Mouse (Mus musculus) midbrain, embryonic 14.5 days (tissue): ENCODE data around the gene Ppm1n. TPM values are rescaled to one million over a fixed set of nuclear protein-coding genes. Genes with fewer than 3 reads are reported as not detected.

ENCODE experiments used
- ATAC-seq: fragments of 200-750 bp; cut with Nextera tagmentation; 2 replicates; pipeline ENCODE4 v1.8.0; 2017; ENCODE audit warnings: moderate number of reproducible peaks, moderate library complexity; ENCODE audit not compliant: low FRiP score, low TSS enrichment
- DNase-seq: peaks from one replicate; pipeline ENCODE4 v3.0.0-alpha.2; 2015
- H3K27ac ChIP-seq: fragments of 300-500 bp; sonication (generic); replicated peaks from 2 replicates; pipeline ENCODE4 v1.5.1; 2014; ENCODE audit warnings: mild to moderate bottlenecking, low read depth, low read length, moderate library complexity
- H3K27me3 ChIP-seq: fragments of 300-500 bp; sonication (generic); 2 replicates; pipeline ENCODE4 v1.6.1; 2014; ENCODE audit warnings: low read length, control low read depth, mixed read lengths; ENCODE audit not compliant: control insufficient read depth, insufficient read depth
- H3K36me3 ChIP-seq: fragments of 300-500 bp; sonication (generic); 2 replicates; pipeline ENCODE4 v1.6.1; 2014; ENCODE audit warnings: low read length, control low read depth; ENCODE audit not compliant: control insufficient read depth, insufficient read depth
- H3K4me1 ChIP-seq: fragments of 300-500 bp; sonication (generic); 2 replicates; pipeline ENCODE4 v1.6.1; 2014; ENCODE audit warnings: mild to moderate bottlenecking, antibody characterized with exemption, low read length, control low read depth; ENCODE audit not compliant: control insufficient read depth, insufficient read depth
- H3K4me2 ChIP-seq: fragments of 300-500 bp; sonication (generic); 2 replicates; pipeline ENCODE4 v1.6.1; 2014; ENCODE audit warnings: mild to moderate bottlenecking, low read length, moderate library complexity
- H3K4me3 ChIP-seq: fragments of 300-500 bp; sonication (generic); replicated peaks from 2 replicates; pipeline ENCODE4 v1.5.1; 2014; ENCODE audit warnings: low read depth, low read length
- H3K9ac ChIP-seq: fragments of 300-500 bp; sonication (generic); replicated peaks from 2 replicates; pipeline ENCODE4 v1.6.1; 2014; ENCODE audit warnings: mild to moderate bottlenecking, low read length, moderate library complexity
- H3K9me3 ChIP-seq: fragments of 300-500 bp; sonication (generic); 2 replicates; pipeline ENCODE4 v1.6.1; 2016; ENCODE audit warnings: low read length, control low read depth, mixed read lengths; ENCODE audit not compliant: control insufficient read depth
- WGBS: fragments of 180-500 bp; shearing (Covaris S2); extraction: QIAGEN DNeasy Blood & Tissue Kit; methylation state at CpG from one replicate; pipeline ENCODE4 v1.1.7; 2014; 5-methylcytosine and 5-hydroxymethylcytosine counted together
- polyA plus RNA-seq: library from polyadenylated mRNA; unstranded; fragments of >200 nt; fragmentation: Nextera tagmentation; extraction: Ambion mirVana; gene quantifications from 2 replicates; pipeline ENCODE4 v1.2.1, GENCODE M21; 2014

Gene Ppm1n
- polyA plus RNA-seq, 1 experiment from 2014 or later, result 0.62 TPM

DNA sequence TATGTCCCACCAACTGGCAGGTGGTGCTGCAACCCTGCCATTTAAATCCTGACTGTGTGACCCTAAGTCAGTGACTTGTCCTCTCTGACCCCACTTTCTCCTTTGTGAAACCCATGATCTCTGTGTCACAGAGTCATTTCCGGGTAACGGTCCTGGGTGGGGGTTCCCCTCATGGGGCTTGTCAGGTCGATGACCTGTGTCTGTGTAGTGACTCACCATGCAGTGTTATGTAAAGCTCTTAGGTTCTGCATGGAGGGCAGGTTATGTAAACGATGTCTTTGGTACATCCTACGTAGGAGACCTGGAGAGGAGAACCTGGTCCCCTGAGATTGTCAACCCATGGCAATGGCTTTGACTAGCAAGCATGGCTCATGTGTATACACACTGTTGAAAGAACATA, 41.6 kb upstream of the Ppm1n start:
- Histone ChIP-seq H3K27ac (no peak overlapping the region), H3K36me3 (no peaks in the 10 kb centered on the region), H3K9ac (no peak overlapping the region), H3K4me1 (peaks cover 11% of the 10 kb centered on the region), H3K27me3 (no peaks in the 10 kb centered on the region), H3K4me3 (no peak overlapping the region), H3K4me2 (no peak overlapping the region), H3K9me3 (no peaks in the 10 kb centered on the region)
- ATAC-seq, result no peak
- 70% methylated on average over 5 of the region's 5 CpGs for WGBS
- no peak for DNase-seq

GRCm38 (mm10) chr7:19320637-19321036, 40.8 kb upstream of the Ppm1n start:
- DNase-seq, result no peak
- Histone ChIP-seq H3K9ac (peak overlapping the region; percentile 21; the same call in 1 of the 2 replicates), H3K36me3 (no peaks in the 10 kb centered on the region), H3K9me3 (no peaks in the 10 kb centered on the region), H3K4me1 (peaks cover 9% of the 10 kb centered on the region), H3K4me3 (peak overlapping the region; percentile 42), H3K27me3 (no peaks in the 10 kb centered on the region), H3K27ac (no peak overlapping the region), H3K4me2 (peak overlapping the region; percentile 59)
- whole genome bisulfite sequencing, result 40% methylated on average over 7 of the region's 7 CpGs
- no peak for ATAC-seq

DNA sequence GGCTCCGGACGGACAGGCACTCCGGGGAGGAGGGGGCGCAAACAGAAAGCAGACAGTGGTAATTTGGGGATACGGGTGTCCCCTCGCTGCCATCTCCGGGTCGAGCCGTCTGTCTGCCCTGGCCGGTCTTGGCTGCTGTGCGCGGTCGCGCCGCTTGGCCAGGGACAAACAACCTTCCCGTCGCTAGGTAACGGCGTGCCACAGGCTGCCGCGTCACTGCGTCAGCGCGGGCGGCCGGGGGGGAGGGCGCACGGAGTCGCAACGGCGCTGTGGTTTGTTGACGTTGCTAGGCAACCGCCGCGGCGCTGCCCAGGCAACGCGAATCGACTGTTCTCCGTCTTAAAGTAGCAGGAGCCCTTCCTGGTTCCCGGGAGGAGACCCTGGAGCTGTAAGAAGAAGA, 40.0 kb upstream of the Ppm1n start:
- under 1% methylated on average over 41 of the region's 41 CpGs for WGBS
- Histone ChIP-seq H3K9me3 (no peaks in the 10 kb centered on the region), H3K27ac (peak overlapping the region; percentile 16; the same call in 1 of the 2 replicates), H3K9ac (peak overlapping the region; percentile 40), H3K4me1 (peaks cover 9% of the 10 kb centered on the region), H3K4me2 (peak overlapping the region; percentile 59), H3K27me3 (no peaks in the 10 kb centered on the region), H3K4me3 (peak overlapping the region; percentile 42), H3K36me3 (no peaks in the 10 kb centered on the region)
- DNase-seq, result peak; percentile 99
- ATAC-seq, result peak; percentile 96

DNA sequence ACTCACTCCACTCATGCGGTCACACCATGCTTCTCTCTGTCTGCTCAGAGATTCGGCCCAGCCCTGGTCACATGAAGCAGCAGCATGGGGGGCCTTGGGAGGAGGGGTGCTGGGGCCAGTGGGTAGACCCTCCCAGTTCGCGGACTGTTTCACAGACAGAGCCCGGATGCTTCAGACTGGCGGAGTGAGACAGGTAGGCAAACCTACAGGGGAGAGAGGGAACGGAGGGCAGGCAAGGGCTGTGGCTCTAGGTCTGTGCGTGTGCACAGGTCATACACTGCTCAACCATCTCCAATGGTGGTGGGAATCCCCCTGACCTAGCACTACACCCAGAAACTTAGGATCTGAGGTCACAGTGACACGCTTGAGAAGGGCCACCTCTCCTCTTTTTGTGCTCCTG, 39.6 kb upstream of the Ppm1n start:
- no peaks in the 10 kb centered on the region for H3K36me3 ChIP-seq
- peak; percentile 20 for DNase-seq
- 12% methylated on average over 9 of the region's 9 CpGs for WGBS

DNA sequence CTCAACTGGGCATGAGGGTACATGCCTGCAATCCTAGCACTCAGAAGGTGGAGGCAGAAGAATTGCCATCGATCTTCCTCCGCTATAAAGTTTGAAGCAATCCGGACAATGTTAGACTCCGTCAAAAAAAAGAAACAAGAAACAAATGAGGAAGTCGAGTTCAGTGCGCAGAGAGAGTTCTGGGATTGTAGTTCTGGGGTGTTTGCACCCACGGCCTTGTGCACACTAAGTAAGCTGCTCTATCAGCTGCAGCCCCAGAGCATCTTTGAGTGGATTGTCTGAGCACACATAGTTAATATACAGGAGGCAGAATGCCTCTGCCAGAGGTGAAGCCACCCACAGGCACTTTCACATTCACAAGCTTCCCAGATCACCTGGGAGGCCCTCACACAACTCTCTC, 38.8 kb upstream of the Ppm1n start:
- Histone ChIP-seq H3K27ac (no peak overlapping the region), H3K4me2 (no peak overlapping the region), H3K9me3 (no peaks in the 10 kb centered on the region), H3K36me3 (no peaks in the 10 kb centered on the region), H3K27me3 (no peaks in the 10 kb centered on the region), H3K4me3 (no peak overlapping the region), H3K4me1 (peaks cover 9% of the 10 kb centered on the region), H3K9ac (no peak overlapping the region)
- ATAC-seq (no peak), DNase-seq (no peak)
- WGBS, result 83% methylated on average over 7 of the region's 7 CpGs

More for the DNA sequence above, 39.6 kb upstream of the Ppm1n start:
- no peaks in the 10 kb centered on the region for H3K9me3 ChIP-seq
- peak overlapping the region; percentile 59 for H3K4me2 ChIP-seq
- peak; percentile 41 for ATAC-seq
- H3K4me3 ChIP-seq, result peak overlapping the region; percentile 42
- peak overlapping the region; percentile 40 for H3K9ac ChIP-seq
- peak overlapping the region; percentile 16; the same call in 1 of the 2 replicates for H3K27ac ChIP-seq
- peaks cover 9% of the 10 kb centered on the region for H3K4me1 ChIP-seq
- no peaks in the 10 kb centered on the region for H3K27me3 ChIP-seq

- Histone ChIP-seq H3K27ac (no peak overlapping the region), H3K36me3 (no peaks in the 10 kb centered on the region), H3K4me3 (no peak overlapping the region), H3K4me2 (no peak overlapping the region), H3K4me1 (peaks cover 9% of the 10 kb centered on the region), H3K9ac (no peak overlapping the region), H3K27me3 (no peaks in the 10 kb centered on the region), H3K9me3 (no peaks in the 10 kb centered on the region)
- DNase-seq, result no peak
- ATAC-seq, result no peak
- WGBS, result 74% methylated on average over 2 of the region's 2 CpGs
Observed at GRCm38 (mm10) chr7:19318201-19318600, 38.3 kb upstream of the Ppm1n start.

DNA sequence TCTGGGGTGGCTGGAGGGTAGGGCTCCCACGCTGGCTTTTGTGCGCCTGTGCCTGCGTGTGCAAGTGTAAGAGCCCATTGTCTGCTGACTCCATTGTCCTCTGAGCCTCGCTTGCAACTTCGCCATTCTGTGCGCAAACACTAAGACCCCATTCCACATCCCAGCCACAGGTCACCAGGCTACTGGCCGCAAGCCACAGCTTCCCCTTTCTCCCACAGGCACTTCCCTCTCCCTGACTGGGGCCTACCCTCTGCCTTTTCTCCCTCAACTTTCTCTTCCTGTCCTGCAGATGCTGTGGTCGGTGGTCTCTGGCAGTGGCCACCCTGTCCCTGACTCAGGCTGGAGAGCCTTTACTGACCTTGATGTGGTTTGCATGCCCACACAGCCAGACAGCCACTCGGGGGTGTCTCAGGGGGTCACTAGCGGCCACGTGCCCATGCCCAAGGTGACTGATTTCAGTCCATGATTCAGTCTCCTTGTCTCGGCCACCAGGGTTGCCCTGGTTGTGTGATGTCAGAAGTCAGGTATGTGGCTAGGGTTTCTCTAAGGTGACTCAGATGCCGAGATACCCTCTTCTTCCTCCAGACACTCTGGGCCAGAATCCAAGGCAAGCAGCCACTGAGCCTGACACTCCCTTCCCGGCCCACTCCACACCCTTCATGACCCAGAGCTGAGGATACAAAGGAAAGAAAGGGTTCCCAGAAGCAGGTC, 36.7 kb upstream of the Ppm1n start:
- ATAC-seq (no peak), DNase-seq (no peak)
- H3K36me3 ChIP-seq, result no peaks in the 10 kb centered on the region
- H3K4me1 ChIP-seq, result peaks cover 9% of the 10 kb centered on the region
- H3K27me3 ChIP-seq, result no peaks in the 10 kb centered on the region
- H3K27ac ChIP-seq, result no peak overlapping the region
- H3K9me3 ChIP-seq, result no peaks in the 10 kb centered on the region
- H3K4me3 ChIP-seq, result no peak overlapping the region
- no peak overlapping the region for H3K4me2 ChIP-seq
- H3K9ac ChIP-seq, result no peak overlapping the region
- WGBS, result 38% methylated on average over 14 of the region's 14 CpGs

- Histone ChIP-seq H3K9ac (no peak overlapping the region), H3K4me1 (peaks cover 12% of the 10 kb centered on the region), H3K27ac (no peak overlapping the region), H3K4me2 (no peak overlapping the region), H3K27me3 (no peaks in the 10 kb centered on the region), H3K4me3 (no peak overlapping the region), H3K9me3 (no peaks in the 10 kb centered on the region), H3K36me3 (no peaks in the 10 kb centered on the region)
- ATAC-seq, result no peak
- WGBS, result 59% methylated on average over 5 of the region's 5 CpGs
- no peak for DNase-seq
Observed at GRCm38 (mm10) chr7:19314033-19314432, 34.2 kb upstream of the Ppm1n start.

- H3K9ac ChIP-seq, result no peak overlapping the region
- ATAC-seq, result no peak
- no peak overlapping the region for H3K4me3 ChIP-seq
- peaks cover 2% of the 10 kb centered on the region for H3K27me3 ChIP-seq
- no peak overlapping the region for H3K4me2 ChIP-seq
- H3K27ac ChIP-seq, result no peak overlapping the region
- no peaks in the 10 kb centered on the region for H3K36me3 ChIP-seq
- peaks cover 19% of the 10 kb centered on the region for H3K4me1 ChIP-seq
- no peak for DNase-seq
- no peaks in the 10 kb centered on the region for H3K9me3 ChIP-seq
- WGBS, result 37% methylated on average over 4 of the region's 4 CpGs
Observed at GRCm38 (mm10) chr7:19311991-19312390, 32.1 kb upstream of the Ppm1n start.
